Mouse (Mus musculus): ENCODE results near the gene Tnnt1.
"Not testable (repeated sequence)": the region's sequence is repeated elsewhere in the genome, so short reads cannot be mapped to it uniquely, and the experiment has no call there.

The Tnnt1 gene

GRCm38 (mm10) chr7:4516332-4517050, at the start of gene Tnnt1:
Gene Tnnt1, minus strand, starts transcription at chr7:4516382.
- DNase-seq (ENCODE audit: low spot score in 2 of 2): no peak

DNA sequence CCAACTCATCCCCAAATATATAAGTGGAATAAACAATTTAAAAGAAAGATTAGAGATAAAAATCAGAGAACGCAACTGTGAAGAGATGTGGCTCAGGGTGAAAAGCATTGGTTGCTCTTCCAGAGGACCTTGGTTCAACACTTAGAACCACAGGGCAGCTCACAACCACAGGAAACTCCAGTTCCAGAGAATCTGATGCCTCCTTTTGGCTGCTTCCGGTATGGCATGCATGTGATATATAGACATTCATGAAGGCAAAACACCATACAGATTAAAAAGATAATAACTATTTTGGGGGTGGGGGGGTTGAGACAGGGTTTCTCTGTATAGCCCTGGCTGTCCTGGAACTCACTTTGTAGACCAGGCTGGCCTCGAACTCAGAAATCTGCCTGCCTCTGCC, 46.5 kb upstream of the Tnnt1 start:
- DNase-seq (ENCODE audit: low spot score in 2 of 2): no peak

- DNase-seq (ENCODE audit: low spot score in 2 of 2): no peak
These were observed 41.0 kb upstream of the Tnnt1 start for GRCm38 (mm10) chr7:4557167-4557560.

DNA sequence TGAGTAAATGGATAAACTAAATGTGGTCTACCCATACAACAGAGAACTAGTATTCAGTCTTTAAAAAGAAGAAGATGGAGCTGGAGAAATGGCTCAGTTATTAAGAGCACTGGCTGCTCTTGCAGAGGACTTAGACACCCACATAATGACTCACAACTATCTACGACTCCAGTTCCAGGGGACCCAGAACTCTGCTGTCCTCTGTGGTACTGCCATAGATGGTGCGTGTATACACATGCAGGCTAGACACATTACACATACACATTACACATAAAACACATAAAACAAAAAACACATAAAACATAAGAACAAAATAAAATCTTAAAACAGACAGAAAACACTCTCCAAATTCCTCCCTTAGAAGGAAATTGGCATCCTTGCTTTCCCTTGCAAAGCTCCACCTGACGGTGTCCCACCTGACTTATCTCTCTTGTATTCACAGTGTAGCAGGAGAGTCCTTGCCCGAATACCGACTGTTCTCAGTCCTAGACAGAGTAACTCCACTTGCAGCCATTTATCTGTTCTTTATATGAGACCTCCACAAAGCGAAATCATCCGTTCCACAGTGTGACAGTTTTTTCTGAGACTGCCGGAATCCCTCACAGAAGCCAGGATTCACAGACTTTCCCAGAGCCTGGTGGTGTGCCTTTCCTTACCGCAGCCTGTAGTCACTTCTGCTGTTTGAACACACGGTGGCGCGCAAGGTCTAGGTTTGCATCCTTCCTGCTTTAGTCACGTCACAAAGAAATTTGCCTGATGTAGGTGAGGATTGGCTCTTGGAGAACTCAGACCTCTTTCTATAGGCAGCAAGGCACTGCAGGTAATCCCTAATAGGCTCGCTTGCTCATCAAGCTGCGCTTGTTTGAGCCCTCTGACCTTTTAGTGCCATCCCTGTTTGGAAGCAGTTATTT, 40.3 kb upstream of the Tnnt1 start:
- peak; percentile 61 to 88 for DNase-seq (ENCODE audit: low spot score in 2 of 2)

GRCm38 (mm10) chr7:4547221-4547641, 31.0 kb upstream of the Tnnt1 start, which contains the start of gene Syt5:
Gene Syt5, minus strand, starts transcription at chr7:4547541.
- no peak for DNase-seq (ENCODE audit: low spot score in 2 of 2)

- no peak for DNase-seq (ENCODE audit: low spot score in 2 of 2)
These were observed 30.5 kb upstream of the Tnnt1 start for GRCm38 (mm10) chr7:4546591-4547131.

GRCm38 (mm10) chr7:4546050-4546449, 29.9 kb upstream of the Tnnt1 start:
- no peak for DNase-seq (ENCODE audit: low spot score in 2 of 2)

DNA sequence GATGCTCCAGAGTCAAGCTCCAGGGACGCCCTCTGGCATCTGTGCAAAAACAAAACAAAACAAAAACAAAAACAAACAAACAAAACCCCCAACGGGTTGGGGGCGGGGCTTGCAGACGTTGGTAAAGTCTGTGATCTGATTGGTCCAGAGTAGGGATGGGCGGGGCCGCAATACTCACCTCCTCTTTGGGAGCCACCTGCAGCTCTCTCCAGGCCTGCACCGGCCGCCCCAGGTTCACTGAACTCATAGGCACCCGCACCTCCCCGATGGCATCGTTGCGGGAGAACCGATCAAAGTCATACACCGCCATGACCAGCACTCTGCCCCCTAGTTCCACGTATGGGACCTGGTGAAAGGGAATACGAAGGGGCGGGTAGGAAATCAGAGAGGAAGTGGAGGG, 25.8 kb upstream of the Tnnt1 start:
- no peak for DNase-seq (ENCODE audit: low spot score in 2 of 2)

DNA sequence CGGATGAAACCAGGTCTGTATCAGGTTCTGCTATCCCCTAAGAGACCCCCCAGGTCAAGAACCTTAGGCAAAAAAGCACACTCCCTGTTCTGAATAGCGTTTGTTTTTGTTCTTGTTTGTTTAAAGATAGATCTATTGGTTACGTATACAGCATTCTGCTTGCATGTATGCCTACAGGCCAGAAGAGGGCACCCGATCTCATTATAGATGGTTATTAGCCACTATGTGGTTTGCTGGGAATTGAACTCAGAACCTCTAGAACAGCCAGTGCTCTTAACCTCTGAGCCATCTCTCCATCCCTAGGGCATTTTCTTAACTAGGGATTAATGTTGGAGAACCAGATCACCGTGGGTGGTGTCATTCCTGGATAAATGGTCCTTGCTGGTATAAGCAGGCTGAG, 25.2 kb upstream of the Tnnt1 start:
- no peak for DNase-seq (ENCODE audit: low spot score in 2 of 2)

GRCm38 (mm10) chr7:4539019-4539418, 22.8 kb upstream of the Tnnt1 start:
- no peak for DNase-seq (ENCODE audit: low spot score in 2 of 2)

DNA sequence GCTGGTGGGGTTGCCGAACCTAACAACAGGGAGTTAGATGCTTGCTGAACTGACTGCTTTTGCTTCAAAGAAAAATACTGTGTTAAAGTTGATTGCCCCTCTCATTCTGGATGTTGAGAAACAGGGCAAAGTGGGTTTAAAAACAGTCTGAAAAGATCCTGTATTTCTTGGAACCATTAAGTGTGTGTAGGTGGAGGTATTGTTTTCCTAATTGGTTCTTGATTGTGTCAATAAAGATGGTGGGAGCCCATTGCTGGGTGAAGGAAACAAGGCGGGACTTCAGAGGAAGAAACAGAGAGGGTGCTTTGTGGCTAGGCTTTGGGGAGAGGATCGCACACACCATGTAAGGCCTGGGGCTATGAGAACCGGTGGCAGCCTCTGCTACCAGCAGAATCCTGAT, 21.0 kb upstream of the Tnnt1 start:
- no peak for DNase-seq (ENCODE audit: low spot score in 2 of 2)

DNA sequence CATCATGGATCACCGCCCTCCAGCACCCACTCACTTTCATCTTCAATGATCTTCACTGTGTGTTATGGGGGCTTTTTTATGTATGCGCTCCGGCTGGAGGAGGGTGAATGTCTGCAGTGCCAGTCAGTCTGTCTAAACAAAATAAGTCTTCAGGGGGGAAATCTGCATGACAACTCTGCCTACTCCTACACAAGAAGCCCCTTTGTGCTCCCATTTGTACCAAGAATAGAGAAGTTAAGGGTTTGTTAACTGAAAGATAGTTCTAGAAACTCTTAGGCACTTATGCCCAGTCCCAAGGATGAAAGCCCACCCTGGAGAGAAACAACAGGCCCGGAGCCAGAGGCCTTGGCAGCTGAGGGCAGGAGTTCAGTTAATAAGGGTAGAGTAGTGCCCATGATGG, 20.2 kb upstream of the Tnnt1 start:
- DNase-seq (ENCODE audit: low spot score in 2 of 2): no peak

DNA sequence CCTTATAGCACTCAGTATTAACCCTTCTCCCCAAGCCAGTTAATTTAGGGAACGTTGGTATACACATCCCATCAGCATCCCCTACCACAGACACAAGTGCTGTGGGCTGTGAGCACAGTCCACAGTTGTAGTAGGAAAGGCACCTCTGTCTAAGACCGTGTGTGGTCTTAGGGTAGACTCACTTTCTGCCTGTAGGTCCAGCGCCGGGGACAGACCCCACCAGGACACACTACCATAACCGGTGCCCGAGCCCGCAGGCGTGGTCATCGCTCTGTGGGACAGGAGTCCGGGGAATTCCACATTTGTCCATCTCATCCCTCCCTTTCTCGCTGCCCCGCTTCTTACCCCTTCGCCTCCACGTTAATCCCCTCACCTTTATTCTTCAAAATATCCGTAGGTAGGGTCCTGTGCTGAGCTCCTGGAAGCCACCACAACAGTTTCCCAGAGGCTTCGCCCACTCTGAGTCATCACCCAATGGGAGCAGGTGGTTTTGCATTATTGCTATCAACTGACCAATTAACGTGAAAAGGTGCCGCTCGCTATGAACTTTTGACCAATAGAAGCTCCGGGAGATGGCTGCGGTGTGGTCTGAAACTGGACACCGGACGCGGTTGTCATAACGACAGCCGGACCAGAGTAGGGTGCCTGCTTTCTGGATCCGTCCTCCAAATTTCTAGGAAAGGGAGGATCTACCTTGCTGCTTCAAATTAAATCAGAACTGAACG, 16.0 kb upstream of the Tnnt1 start, which contains the start of gene Dnaaf3:
Dnaaf3 (minus strand) TSS at position 449 of the 725 bp plus-strand sequence.
- no peak for DNase-seq (ENCODE audit: low spot score in 2 of 2)

DNA sequence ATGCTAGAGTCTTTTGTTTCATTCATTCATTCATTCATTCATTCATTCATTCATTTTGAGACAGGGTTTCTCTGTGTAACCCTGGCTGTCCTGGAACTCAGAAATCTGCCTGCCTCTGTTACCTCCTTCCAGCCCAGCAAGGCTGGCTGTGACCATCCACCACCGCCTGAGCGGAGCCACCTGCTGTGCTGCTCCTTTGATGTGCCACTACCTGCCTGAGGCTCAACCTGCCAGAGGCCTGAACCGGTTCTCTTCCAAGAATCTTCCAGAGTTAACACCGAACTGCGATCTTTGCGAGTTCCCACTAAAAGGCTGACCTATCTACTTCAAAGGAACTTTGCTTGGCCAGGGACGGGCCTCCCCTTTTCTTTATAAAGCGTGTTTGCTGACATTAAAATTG, 14.0 kb upstream of the Tnnt1 start:
- not testable (repeated sequence) for DNase-seq (ENCODE audit: low spot score in 2 of 2)

GRCm38 (mm10) chr7:4527302-4527689, 11.1 kb upstream of the Tnnt1 start:
- DNase-seq (ENCODE audit: low spot score in 2 of 2): no peak

DNA sequence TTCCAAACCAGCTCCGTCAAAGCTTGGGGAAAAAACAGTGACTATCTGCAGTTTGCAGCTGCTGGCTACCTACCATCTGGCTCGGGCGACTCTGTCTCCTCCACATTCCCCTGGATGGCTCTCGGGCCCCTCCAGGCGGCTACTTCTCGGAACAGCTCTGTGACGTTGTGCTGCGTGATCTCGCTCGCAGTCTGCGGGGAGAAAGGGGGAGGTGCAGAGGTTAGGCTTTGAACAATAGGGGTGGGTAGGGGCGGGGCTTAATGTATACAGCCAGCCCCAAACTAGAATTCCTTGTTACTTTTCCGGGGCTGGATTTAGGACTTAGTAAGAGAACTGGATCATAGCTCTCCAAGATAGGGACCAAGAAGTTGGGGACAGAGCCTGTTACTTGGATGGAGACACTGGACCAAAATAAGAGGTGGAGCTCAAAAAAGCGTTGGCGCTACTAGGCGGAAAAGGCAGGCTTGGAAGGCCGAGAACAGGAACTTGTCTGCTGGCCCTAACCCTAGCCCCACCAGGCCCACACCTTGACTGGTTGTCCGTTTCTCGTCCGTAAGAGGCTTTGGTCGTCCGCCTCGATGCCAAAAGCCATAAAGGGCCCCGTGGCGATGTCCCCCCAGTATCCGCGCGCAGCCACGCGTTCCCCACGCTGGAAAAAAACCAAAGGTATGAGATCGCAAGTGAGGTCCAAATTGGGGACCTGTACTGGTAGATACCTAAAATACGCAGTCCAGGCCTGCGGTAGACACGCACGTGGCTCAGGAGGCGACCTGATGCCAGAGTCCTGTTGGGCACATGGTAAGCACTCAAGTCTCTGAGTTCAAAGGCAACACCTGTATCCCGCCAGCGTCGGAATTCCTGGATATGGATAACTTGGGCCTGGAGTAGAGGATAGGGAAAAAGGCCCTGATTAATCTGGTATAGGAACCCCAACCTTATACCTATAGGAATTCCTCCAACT, 10.4 kb upstream of the Tnnt1 start:
- DNase-seq (ENCODE audit: low spot score in 2 of 2): peak; percentile 70 to 77

GRCm38 (mm10) chr7:4524212-4524922, 8.2 kb upstream of the Tnnt1 start, which contains the start of gene Tnni3:
Gene Tnni3, minus strand, starts transcription at chr7:4524229.
- peak in 1 of 2 experiments; percentile 41 for DNase-seq (ENCODE audit: low spot score in 2 of 2)

GRCm38 (mm10) chr7:4523205-4524130, 7.3 kb upstream of the Tnnt1 start:
- DNase-seq (ENCODE audit: low spot score in 2 of 2): no peak

- DNase-seq (ENCODE audit: low spot score in 2 of 2): no peak
These were observed 6.1 kb upstream of the Tnnt1 start for GRCm38 (mm10) chr7:4522292-4522691.
